Mouse (Mus musculus): ENCODE results near the gene Znrf1. TPM values are rescaled to one million over a fixed set of nuclear protein-coding genes. Genes with fewer than 3 reads are reported as not detected.
A peak's percentile ranks its signal among the peaks of the same experiment; 100 is the strongest.

The Znrf1 gene
- polyA plus RNA-seq, 1 experiment from 2014 or later, result 227 TPM

DNA sequence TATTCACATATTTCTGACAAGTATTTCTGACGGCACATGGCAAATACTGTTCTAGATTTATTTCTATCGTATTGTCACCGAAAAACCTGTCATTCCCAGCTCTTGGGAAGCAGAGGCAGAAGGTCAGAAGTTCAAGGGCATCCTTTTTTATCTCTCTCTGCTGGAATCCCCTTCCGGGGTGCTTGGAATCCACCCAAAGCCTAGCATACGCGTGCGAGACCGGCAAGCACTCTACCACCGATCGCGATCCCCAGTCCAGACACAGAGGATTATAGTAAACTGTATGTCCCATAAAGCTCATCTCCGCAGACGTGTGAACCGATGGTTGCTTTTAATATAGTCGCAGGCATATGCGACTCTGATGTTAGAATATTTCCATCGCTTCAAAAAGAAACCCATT is 4.3 kb upstream of the Znrf1 start:
- no peak for DNase-seq (ENCODE audit: low spot score)

DNA sequence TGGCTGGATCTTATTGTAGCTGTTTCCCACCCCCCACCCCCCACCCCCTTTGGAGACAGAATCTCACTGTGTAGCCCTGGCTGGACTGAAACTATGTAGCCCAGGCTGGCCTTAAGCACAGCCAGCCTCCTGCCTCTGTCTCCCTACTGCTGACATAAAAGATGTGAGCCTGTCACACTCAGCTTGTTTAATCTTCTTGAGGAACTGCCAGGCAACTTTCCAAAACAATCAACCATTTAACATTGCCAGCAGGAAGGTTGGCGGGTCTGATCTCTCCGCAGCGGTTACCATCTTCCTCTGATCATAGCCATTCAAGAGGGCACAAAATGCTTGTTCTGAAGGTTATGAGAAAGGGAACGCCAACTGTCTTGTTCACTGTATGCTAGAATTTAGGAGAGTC is 2.4 kb upstream of the Znrf1 start:
- no peak for DNase-seq (ENCODE audit: low spot score)

DNA sequence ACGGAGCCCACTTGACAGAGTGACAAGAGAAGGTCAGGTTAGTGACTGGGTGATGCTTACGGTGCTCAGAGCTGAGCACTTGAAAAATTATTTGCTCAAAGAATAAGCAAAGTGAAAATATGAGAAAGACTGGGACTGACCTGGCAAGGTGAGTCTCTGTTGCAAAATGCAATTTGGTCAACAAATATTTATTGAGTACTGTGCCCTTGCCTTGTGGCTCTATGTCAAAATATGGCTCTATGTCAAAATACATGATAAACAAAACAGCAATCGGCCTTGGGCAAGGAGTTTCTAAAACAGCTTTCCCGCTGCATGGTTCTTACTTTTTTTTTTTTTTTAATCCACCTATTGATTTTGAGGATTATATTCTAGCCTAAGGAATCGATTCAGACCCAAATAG is 406 bp upstream of the Znrf1 start:
- DNase-seq (ENCODE audit: low spot score), result no peak

DNA sequence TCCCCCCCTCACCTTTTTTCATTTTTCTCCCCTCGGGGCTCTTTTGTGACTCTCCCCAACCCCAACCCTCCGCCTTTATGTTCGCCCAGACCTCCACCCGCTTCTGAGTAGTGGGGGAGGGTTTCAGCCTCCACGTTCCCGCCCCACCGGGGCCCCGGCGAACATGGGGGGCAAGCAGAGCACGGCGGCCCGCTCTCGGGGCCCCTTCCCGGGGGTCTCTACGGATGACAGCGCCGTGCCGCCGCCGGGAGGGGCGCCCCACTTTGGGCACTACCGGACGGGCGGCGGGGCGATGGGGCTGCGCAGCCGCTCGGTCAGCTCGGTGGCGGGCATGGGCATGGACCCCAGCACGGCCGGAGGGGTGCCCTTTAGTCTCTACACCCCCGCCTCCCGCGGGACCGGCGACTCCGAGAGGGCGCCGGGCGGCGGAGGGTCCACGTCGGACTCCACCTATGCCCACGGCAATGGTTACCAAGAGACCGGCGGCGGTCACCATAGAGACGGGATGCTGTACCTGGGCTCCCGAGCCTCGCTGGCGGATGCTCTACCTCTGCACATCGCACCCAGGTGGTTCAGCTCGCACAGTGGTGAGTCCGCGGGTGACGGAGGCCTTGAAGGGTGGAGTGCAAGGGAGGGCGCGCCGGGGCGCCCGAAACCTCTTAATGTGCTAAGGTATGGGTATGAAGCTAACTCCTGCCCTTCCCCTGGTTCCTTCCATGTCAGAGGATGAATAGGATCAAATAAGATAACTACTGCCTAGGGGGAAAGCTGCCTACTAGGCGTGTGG is 1.3 kb downstream of the Znrf1 start:
- peak; percentile 75 for DNase-seq (ENCODE audit: low spot score)

DNA sequence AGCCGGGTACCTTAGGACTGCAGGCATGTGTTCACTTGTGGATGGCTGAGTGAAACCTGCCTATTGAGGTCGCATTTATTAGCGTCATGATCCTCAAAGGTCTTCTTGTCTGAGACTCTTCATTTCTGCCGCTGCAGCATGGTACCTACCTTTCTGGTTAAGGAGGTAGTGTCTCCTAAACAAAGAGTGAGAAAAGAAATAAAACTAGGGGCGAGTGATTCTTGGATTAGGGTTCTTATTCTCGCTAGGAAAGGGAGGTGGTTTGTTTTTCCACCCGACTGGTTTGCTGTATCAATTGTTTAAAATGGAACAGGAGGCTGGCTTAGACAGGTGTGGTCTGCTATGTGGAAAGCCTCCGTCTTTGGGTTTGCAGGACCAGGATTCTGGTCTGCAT is 1.9 kb downstream of the Znrf1 start:
- DNase-seq (ENCODE audit: low spot score), result no peak

DNA sequence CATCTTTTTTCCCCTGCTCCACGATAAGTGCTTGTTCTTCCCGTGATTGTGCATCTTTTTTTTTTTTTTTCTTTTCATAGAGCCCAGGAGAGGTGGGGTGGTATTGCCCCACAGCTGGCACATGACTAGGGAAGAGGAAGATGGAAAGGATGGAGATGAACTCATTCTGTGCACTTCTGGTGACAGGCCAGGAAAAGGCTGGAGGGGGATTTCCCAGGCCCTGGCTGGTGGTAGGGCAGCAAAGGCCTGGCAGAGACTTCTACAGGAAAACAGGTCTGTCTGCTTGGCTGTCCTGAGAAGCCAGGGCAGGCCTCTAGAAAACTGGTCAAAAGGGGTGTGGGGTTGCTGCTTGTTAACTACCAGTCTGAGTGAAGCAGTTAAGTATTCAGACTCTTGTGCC is 2.3 kb downstream of the Znrf1 start:
- DNase-seq (ENCODE audit: low spot score), result no peak

DNA sequence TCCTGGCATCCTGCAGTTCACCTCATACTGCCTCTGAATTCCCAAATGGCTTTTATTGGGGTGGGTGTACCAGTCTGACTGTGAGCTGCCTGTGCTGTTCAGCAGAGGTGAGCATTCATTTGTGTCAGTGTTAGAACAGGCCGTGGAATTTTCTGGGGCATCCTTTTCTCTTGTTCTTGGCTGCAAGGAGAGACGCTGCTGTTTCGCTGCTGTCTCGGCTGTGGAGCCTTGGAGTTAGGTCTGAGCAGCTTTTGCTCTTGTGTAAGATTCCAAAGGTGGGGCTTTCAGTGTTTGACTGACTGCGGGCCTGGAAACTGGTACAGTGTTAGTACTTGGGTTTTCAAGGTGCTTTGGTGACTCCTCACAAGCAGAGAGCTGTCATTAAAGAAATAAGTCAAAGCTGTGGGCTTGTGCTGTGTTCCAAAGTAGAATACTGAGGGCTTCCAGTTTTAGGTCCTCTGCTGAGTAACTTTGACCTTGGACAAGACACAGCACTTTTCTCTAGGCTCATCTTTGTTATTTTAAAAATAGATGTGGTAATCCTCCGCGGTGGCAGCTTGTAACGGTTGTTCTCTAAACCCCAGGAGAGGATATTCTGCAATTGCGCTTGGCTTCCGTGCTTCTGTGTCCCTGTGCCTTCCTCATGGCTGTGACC is 3.7 kb downstream of the Znrf1 start:
- peak; percentile 63 for DNase-seq (ENCODE audit: low spot score)

DNA sequence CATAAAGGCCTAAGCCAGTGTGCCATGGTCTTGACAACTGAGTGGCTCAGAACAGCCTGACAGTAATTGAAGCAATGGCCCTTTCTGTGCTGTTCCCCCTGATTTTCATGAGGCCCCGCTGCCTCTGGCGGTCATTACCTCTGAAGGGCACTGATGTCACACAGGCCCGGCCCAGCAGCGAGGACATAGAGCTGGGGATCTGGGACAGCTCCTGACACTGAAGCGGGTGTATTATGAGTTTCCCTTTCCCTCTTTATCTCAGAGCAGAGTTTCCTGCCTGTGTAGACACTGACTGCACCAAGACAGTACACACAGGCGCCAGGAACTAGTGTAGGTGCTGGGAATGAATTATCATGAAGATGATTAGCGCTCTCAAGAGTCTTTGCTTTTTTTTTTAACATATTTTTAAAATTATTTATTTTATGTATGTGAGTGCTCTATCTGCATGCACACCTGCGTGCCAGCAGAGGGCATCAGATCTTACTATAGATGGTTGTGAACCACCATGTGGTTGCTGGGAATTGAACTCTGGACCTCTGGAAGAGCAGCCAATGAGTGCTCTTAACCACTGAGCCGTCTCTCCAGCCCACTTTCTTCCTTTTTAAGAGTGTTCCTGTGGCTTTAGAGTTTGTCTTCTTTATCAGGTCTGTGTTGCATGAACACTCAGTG is 7.9 kb downstream of the Znrf1 start:
- DNase-seq (ENCODE audit: low spot score), result no peak

DNA sequence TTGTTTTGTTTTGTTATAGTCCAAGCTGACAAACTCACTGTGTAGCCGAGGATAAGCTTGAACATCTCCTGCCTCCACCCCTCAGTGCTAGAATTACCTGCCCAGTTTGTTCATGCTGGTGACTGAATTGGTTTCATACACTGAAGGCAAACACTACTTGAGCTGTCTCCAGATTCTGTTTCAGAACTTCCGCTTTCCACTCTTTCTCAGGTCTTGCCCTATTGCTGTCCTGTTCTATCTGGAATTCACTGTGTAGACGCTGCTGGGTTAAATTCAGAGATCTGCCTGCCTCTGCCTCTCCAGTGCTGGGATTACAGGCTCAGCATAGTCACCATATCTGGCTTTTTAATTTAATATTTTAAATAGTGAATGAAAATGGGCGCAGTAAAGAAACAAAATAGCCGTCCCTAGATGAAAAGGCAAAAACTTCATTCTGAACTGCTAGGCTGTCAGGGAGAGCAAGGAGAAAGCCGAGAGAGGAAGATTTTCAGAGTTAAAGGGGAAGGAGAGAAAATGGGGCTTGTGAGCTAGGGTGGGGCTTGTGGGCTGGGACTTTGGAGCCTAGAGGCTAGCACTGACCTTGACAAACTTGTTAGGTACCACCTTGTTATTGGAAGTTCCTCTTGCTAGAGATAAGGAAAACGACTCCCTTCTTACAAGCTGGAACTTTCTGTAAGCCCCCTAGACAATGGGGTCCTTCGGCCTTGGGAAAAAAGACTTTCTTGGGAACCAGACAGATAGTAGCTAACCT is 9.7 kb downstream of the Znrf1 start:
- DNase-seq (ENCODE audit: low spot score), result no peak

DNA sequence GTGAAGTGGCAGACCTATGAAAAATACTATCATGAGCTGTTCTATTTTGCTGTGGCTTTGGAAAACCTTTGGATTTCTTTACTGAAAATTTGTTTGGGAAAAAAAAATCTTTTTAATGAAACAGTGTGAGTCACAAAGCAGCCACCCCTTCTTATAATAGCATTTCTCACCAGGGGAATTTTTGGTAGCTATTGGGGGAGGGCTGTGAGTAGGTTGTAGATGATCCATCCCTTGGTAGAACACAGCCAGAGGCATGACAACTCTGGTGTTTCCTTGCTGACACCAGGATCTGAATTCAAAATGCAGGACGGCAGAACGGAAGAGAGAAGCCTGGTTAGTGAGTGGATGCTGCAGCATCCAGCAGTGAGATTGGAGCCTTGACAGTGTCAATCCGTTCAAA is 11.2 kb downstream of the Znrf1 start:
- no peak for DNase-seq (ENCODE audit: low spot score)

DNA sequence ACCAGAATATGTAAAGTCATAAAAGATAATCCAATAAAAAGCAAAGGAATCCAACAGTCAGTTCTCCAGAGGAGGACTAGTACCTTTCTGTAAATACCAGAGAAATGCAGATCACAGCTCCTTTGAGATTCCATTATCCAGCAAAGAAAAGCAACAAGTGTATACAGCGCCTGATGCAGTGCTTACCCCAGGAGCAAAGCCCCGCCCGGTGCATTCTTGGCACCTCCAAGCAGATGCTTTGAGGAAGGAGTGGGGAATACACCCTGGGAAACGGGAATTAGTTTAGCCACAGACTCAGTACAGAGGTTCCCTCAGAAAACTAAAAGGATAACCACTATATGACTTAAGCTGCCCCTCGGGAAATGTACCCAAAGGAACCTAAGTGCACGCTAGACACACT is 12.3 kb downstream of the Znrf1 start:
- no peak for DNase-seq (ENCODE audit: low spot score)

DNA sequence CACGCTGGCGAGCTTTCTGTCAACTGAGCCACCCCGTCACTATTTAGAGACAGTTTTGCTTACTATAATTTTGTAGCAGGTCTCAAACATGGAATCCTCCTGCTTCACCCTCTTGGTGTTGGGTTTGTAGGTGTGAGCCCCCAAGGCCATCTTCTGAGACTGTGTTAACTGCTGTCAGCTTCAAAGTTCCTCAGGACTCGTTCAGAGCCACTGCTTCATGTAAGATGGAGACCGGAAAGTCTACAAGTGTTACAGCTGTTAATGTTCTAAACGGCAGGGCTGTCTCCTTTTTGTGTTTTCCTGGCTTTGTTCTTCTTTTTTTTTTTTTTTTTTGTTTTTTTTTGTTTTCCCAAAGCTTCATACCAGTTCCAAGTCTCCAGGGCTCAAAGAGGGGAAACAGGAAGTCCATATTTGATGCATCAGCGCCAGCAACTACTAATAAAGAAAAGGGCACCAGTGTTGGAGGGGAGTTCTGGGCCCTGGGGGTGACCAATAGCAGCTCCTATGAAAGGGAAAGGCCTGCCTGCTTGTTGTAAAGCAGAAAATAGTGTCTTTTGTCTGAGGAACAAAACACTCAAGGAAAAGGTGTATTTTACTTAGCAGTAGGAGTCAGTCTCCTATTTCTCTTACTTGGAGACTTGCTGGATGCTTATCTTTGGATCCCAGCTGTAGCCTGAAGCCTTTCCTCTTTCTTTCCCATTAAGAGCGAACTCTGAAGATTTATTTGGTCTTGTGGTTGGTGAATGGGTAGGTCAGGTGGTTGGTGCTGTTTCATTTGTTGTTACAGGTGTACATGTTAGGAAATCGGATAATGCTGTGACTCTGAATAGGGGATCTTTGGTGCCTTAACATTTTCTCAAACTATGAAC is 14.3 kb downstream of the Znrf1 start:
- DNase-seq (ENCODE audit: low spot score), result peak; percentile 44

DNA sequence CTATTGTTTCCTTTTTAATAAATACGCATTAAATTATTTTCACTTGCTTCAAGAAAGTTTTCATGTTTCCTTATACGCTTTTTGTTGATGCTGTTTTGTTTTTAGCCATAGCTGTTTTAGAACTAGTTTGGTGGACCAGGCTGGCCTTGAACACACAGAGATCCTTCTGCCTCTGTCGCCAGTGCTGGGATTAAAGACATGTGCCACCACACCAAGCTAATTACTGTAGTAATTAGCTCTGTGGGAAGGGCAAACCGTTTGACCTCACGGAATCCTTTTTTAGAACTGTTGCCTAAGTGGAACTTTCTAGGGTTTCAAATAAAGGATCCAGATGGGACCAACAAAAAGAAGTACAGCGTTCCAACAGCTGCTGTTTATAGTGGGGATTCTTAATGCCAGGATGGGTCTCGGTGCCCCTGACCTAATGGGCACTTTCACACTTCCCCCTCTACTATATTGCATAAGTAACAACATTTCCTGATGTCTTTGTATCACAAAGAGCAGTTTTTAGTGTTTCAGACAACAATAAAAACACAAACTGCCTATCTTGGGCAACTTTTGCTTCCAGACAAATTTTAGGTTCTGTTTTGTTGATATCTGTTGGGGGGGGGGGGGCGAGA is 15.7 kb downstream of the Znrf1 start:
- DNase-seq (ENCODE audit: low spot score), result no peak

DNA sequence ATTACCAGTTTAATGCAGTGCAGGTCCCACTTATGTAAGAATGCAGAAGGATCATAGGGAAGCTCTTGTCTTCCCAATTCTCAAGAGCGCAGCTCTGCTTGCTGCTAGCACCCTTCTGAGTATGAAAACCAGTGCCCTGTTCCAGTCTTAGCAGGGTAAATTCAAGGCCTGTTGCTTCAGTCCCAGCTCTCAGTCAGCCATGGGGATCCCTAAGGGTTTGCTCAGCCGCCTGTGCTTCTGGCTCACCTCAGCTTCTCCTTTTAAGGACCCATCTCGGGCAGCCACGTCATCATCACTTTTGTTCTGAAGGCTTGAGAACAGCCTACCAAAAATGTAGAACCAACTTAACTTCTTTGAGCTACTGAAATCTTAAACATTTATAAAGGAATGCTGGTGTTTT is 25.9 kb downstream of the Znrf1 start:
- DNase-seq (ENCODE audit: low spot score), result peak; percentile 45

DNA sequence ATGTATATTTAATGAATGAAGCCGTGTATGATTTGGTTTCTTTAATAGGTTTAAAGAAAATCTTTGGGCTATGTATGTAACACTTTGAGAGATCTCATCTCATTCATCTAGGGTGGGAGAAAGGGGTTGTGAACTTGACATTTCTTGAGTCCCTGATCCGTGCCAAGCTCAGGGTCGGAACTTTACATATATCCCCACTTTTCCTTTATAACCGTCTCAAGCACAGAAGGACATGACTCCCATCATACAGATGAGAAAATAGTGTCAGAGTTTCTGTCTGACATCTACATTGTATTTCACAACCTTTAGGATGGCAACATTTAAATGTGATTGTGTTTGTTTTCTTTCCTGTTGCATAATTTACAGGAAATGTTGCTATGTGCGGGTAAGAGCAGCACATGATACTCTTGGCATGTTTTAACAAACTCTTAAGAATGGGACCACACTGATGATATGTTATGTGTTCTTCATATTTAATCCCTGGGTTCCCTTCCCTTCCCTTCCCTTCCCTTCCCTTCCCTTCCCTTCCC is 26.4 kb downstream of the Znrf1 start:
- DNase-seq (ENCODE audit: low spot score), result no peak

DNA sequence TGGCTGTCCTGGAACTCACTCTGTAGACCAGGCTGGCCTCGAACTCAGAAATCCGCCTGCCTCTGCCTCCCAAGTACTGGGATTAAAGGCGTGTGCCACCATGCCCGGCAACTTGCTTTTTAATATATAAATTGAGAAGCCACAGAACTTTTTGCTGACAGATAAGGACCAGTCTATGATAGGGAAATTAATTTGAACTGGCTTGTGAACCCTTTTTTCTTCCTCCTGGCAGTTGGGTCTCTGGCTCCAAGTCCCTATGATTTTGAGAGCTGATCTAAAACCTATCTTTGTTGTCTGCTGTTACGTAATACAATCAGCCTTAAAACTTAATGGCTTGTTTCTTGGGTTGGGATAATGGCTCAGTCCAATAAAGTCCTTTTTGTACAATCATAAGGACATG is 27.2 kb downstream of the Znrf1 start:
- DNase-seq (ENCODE audit: low spot score), result no peak

DNA sequence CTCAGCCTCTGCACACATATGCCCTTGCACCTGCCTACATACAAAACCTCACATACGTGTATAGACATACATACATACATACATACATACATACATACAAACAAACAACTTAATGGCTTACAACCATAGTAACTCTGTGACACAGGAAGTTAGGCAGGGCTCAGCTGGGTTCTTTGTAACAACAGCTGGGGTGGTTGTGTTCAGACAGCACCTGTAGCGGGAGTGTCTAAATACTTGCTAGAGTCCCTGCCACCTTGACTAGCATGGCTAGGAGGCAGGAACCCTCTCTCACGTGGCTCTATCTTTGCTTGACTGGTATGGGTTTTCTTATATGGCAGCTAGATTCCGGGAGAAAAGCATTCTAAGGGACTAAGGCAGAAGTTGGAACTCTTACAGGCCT is 27.8 kb downstream of the Znrf1 start:
- DNase-seq (ENCODE audit: low spot score), result peak; percentile 91

DNA sequence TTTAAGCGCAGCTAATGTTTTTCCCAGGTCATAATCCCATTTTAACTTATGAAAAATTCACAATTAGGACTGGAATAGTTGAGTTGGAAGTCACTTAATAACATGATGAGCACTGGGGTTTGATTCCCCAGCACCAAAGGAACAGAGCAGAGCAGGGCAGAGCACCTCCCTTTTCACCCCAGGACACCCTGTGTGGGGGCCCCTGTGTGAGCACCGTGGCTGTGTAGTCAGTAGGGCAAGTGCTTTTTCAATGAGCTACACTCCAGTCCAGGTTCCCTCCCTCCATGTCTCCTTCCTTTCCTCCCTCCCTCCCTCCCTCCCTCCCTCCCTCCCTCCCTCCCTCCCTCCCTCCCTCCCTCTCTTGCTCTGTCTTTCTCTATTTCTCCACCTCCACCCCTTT is 28.2 kb downstream of the Znrf1 start:
- no peak for DNase-seq (ENCODE audit: low spot score)

DNA sequence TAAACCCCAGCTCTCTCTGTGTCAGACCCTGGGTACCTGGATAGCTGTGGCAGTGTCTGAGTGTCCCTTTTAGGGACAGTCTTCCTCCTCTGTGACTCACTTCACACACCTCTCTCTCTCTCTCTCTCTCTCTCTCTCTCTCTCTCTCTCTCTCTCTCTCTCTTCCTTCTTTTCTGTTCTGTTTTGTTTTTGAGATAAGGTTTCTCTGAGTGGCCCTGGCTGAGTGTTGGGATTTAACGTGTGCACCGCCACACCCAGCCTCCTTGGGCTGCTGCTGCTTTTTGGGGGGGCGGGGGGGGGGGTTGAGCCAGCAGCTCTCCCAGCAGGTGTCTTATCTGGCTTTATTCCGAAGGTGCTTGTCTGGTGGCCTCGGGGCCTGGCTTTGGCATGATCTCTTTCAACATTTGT is 29.9 kb downstream of the Znrf1 start:
- no peak for DNase-seq (ENCODE audit: low spot score)

DNA sequence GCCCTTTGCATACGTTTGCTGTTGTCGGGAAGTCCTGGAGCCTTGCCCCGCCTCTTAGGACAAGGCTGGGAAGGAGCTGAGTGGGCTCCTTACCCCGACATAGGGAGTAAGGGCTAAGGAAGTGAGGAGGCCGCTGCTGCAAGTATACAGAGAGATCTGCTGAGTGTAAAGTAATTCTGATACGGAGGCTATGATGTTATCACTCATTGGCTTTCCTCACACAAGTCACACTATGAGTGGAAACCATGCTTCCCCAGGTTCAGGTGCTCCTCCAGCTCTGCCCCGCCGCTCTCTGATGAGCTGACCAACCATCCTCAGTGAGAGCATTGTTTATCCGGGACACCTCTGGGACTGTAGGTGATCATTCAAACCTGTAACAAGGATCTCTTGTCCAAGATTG is 30.4 kb downstream of the Znrf1 start:
- DNase-seq (ENCODE audit: low spot score), result peak; percentile 35

Measured in thymus, postnatal 0 days (tissue).